Mouse (Mus musculus) cerebellum, postnatal 4 days (tissue): ENCODE measurements around the gene Dnase1l1.
A peak's percentile ranks its signal among the peaks of the same experiment; 100 is the strongest.

Experiments used
- DNase-seq, 2 experiments: peaks; one replicate each; pipeline ENCODE4 v3.0.0; 2022; ENCODE audit warnings: low spot score in 2 of 2, mixed read lengths in 1 of 2

The Dnase1l1 gene

GRCm38 (mm10) chrX:74270062-74270901 lies 11.9 kb downstream of the Dnase1l1 start, which contains the start of gene Rpl10:
Rpl10 (plus strand) TSS chrX:74270812.
- peak; percentile 57 to 80 for DNase-seq

- DNase-seq, result no peak
These were observed 12.4 kb downstream of the Dnase1l1 start for GRCm38 (mm10) chrX:74269736-74270061.

GRCm38 (mm10) chrX:74257746-74258145 lies 24.4 kb downstream of the Dnase1l1 start:
- no peak for DNase-seq

GRCm38 (mm10) chrX:74254888-74255565 lies 27.1 kb downstream of the Dnase1l1 start:
- DNase-seq, result no peak

- DNase-seq, result peak; percentile 53 to 80
These were observed 27.8 kb downstream of the Dnase1l1 start, which contains the start of gene Emd for GRCm38 (mm10) chrX:74254153-74254887. Emd (plus strand) TSS chrX:74254687.

- peak in 1 of 2 experiments; percentile 63 for DNase-seq
These were observed 32.5 kb downstream of the Dnase1l1 start, which contains the start of gene Flna for GRCm38 (mm10) chrX:74249615-74250014. Flna (minus strand) TSS chrX:74249820.

- DNase-seq, result peak in 1 of 2 experiments; percentile 63
These were observed 33.5 kb downstream of the Dnase1l1 start for GRCm38 (mm10) chrX:74248651-74249050.

- DNase-seq, result no peak
These were observed 35.4 kb downstream of the Dnase1l1 start for GRCm38 (mm10) chrX:74246693-74247092.

- peak; percentile 56 to 73 for DNase-seq
These were observed 35.9 kb downstream of the Dnase1l1 start for GRCm38 (mm10) chrX:74246213-74246681.

- peak; percentile 53 to 73 for DNase-seq
These were observed 36.5 kb downstream of the Dnase1l1 start for GRCm38 (mm10) chrX:74245687-74246086.

GRCm38 (mm10) chrX:74245107-74245506 lies 37.0 kb downstream of the Dnase1l1 start:
- DNase-seq, result no peak

- peak in 1 of 2 experiments; percentile 12 for DNase-seq
These were observed 37.5 kb downstream of the Dnase1l1 start for GRCm38 (mm10) chrX:74244614-74245083.

- DNase-seq, result no peak
These were observed 38.3 kb downstream of the Dnase1l1 start for GRCm38 (mm10) chrX:74243807-74244206.

- DNase-seq, result no peak
These were observed 38.7 kb downstream of the Dnase1l1 start for GRCm38 (mm10) chrX:74243396-74243795.

GRCm38 (mm10) chrX:74240332-74240731 lies 41.8 kb downstream of the Dnase1l1 start:
- no peak for DNase-seq

- no peak for DNase-seq
These were observed 48.9 kb downstream of the Dnase1l1 start for GRCm38 (mm10) chrX:74233196-74233595.

GRCm38 (mm10) chrX:74230038-74230437 lies 52.1 kb downstream of the Dnase1l1 start:
- no peak for DNase-seq
